Mouse (Mus musculus): ENCODE measurements around the gene Ccdc81. TPM values are rescaled to one million over a fixed set of nuclear protein-coding genes. Genes with fewer than 3 reads are reported as not detected.

Gene Ccdc81
- total RNA-seq (2021), result under 1 TPM; 0.57 to 0.70 TPM
- long read RNA-seq, experiment 1, result 0 reads
- long read RNA-seq, experiment 2, partial matches to known transcripts, result 1 of 2 reads
- long read RNA-seq, experiment 2, other reads (novel, unspliced or antisense), result 1 of 2 reads

GRCm38 (mm10) chr7:89903442-89904343 is at the start of gene Ccdc81:
TSS of gene Ccdc81 (minus strand) at chr7:89903629.
- no peak for DNase-seq (ENCODE audit: extremely low spot score in 1 of 2, low spot score in 2 of 2)
- TF ChIP-seq CTCF (IDR thresholded peaks at IDR 0.05), result no peak
- intact Hi-C loops (cut with DNase I), result no loop called here
- Histone ChIP-seq H3K4me3 (no peak within 1 kb of the TSS), H3K27ac (no peak within 1 kb of the TSS)

- TF ChIP-seq CTCF (IDR thresholded peaks at IDR 0.05), result no peak
- no peak for DNase-seq (ENCODE audit: extremely low spot score in 1 of 2, low spot score in 2 of 2)
- no peak overlapping the region for H3K27ac ChIP-seq
- intact Hi-C loops (cut with DNase I), result no loop called here
- no peak overlapping the region for H3K4me3 ChIP-seq
These were observed 46.0 kb upstream of the Ccdc81 start for GRCm38 (mm10) chr7:89949403-89949802.

GRCm38 (mm10) chr7:89948026-89948425 is 44.6 kb upstream of the Ccdc81 start:
- no peak for TF ChIP-seq CTCF (IDR thresholded peaks at IDR 0.05)
- no peak for DNase-seq (ENCODE audit: extremely low spot score in 1 of 2, low spot score in 2 of 2)
- intact Hi-C loops (cut with DNase I), result no loop called here
- Histone ChIP-seq H3K27ac (no peak overlapping the region), H3K4me3 (no peak overlapping the region)

GRCm38 (mm10) chr7:89940571-89941463 is 37.4 kb upstream of the Ccdc81 start, which contains the start of gene Hikeshi:
TSS of gene Hikeshi (minus strand) at chr7:89941204.
- H3K27ac ChIP-seq, result peak within 1 kb of the TSS; percentile 89
- intact Hi-C loops (cut with DNase I), result no loop called here
- TF ChIP-seq CTCF (IDR thresholded peaks at IDR 0.05), result no peak; the same call in 1 of the 2 replicates

GRCm38 (mm10) chr7:89939497-89940353 is 36.3 kb upstream of the Ccdc81 start:
- TF ChIP-seq CTCF (IDR thresholded peaks at IDR 0.05), result no peak
- DNase-seq (ENCODE audit: extremely low spot score in 1 of 2, low spot score in 2 of 2), result no peak
- intact Hi-C loops (cut with DNase I), result no loop called here
- no peak overlapping the region; the same call in 1 of the 2 replicates for H3K27ac ChIP-seq
- peak overlapping the region; percentile 79 for H3K4me3 ChIP-seq

More at GRCm38 (mm10) chr7:89940571-89941463, 37.4 kb upstream of the Ccdc81 start, which contains the start of gene Hikeshi:
- H3K4me3 ChIP-seq, result peak within 1 kb of the TSS; percentile 79
- peak; percentile 87 to 91 for DNase-seq (ENCODE audit: extremely low spot score in 1 of 2, low spot score in 2 of 2)

GRCm38 (mm10) chr7:89923441-89924180 is 20.2 kb upstream of the Ccdc81 start:
- DNase-seq (ENCODE audit: extremely low spot score in 1 of 2, low spot score in 2 of 2), result peak in 1 of 2 experiments; percentile 49
- H3K4me3 ChIP-seq, result no peak overlapping the region
- no peak for TF ChIP-seq CTCF (IDR thresholded peaks at IDR 0.05)
- H3K27ac ChIP-seq, result no peak overlapping the region
- intact Hi-C loops (cut with DNase I), result no loop called here

- intact Hi-C loops (cut with DNase I), result no loop called here
- H3K4me3 ChIP-seq, result no peak overlapping the region
- no peak for TF ChIP-seq CTCF (IDR thresholded peaks at IDR 0.05)
- no peak for DNase-seq (ENCODE audit: extremely low spot score in 1 of 2, low spot score in 2 of 2)
- peak overlapping the region; percentile 19; the same call in 1 of the 2 replicates for H3K27ac ChIP-seq
These were observed 14.3 kb upstream of the Ccdc81 start for GRCm38 (mm10) chr7:89917776-89918175.

- H3K4me3 ChIP-seq, result no peak overlapping the region
- intact Hi-C loops (cut with DNase I), result no loop called here
- no peak for TF ChIP-seq CTCF (IDR thresholded peaks at IDR 0.05)
- no peak overlapping the region for H3K27ac ChIP-seq
- DNase-seq (ENCODE audit: extremely low spot score in 1 of 2, low spot score in 2 of 2), result no peak
These were observed 13.3 kb upstream of the Ccdc81 start for GRCm38 (mm10) chr7:89916711-89917110.

GRCm38 (mm10) chr7:89913432-89914158 is 10.2 kb upstream of the Ccdc81 start:
- DNase-seq (ENCODE audit: extremely low spot score in 1 of 2, low spot score in 2 of 2), result no peak
- Histone ChIP-seq H3K4me3 (no peak overlapping the region), H3K27ac (no peak overlapping the region)
- no peak for TF ChIP-seq CTCF (IDR thresholded peaks at IDR 0.05)
- intact Hi-C loops (cut with DNase I), result no loop called here

- no peak for DNase-seq (ENCODE audit: extremely low spot score in 1 of 2, low spot score in 2 of 2)
- no peak for TF ChIP-seq CTCF (IDR thresholded peaks at IDR 0.05)
- intact Hi-C loops (cut with DNase I), result no loop called here
- H3K27ac ChIP-seq, result no peak overlapping the region; the same call in 1 of the 2 replicates
- H3K4me3 ChIP-seq, result no peak overlapping the region
These were observed 8.9 kb upstream of the Ccdc81 start for GRCm38 (mm10) chr7:89912356-89912755.
